24 mouse cellular contexts compared by ENCODE assay signal in genomic region chr13:93153280-93153679, GRCm38 (mm10). TPM values are rescaled to one million over a fixed set of nuclear protein-coding genes. Genes with fewer than 3 reads are reported as not detected.
A peak's percentile ranks its signal among the peaks of the same experiment; 100 is the strongest.
DNase-seq lines count a peak whose midpoint lies in the region; ATAC-seq and TF ChIP-seq lines count a peak whose summit lies in the region.
"Had no signal": no experiment of that assay in that cellular context is flagged by ENCODE, and none has a peak within 500 bp of the region (broad histone marks: within the 10 kb centered on the region; RNA-seq: fewer than 3 reads in every experiment).

No protein-coding gene starts in this region.

- H3K9me3 ChIP-seq in stomach, embryonic 14.5 days (ENCODE audit: control insufficient read depth, low read depth, low read length), result no peaks in the 10 kb centered on the region
- no peaks in the 10 kb centered on the region for H3K9me3 ChIP-seq in stomach, postnatal 0 days (ENCODE audit: control insufficient read depth, low read length)
- H3K9me3 ChIP-seq: embryonic facial prominence, embryonic 12.5 days; forebrain, embryonic 12.5 days; forebrain, embryonic 15.5 days; heart, embryonic 10.5 days; heart, embryonic 13.5 days; hindbrain, embryonic 12.5 days; hindbrain, embryonic 15.5 days; intestine, embryonic 15.5 days had no signal

- H3K4me3 ChIP-seq in stomach, embryonic 14.5 days (ENCODE audit: low read depth, low read length), result no peak overlapping the region
- H3K4me3 ChIP-seq in stomach, postnatal 0 days (ENCODE audit: low read depth, low read length), result no peak overlapping the region
- no peak overlapping the region for H3K4me3 ChIP-seq in left cerebral cortex, adult 2 months
- H3K4me3 ChIP-seq: embryonic facial prominence, embryonic 12.5 days; erythroblast, embryonic 14.5 days; forebrain, embryonic 12.5 days; forebrain, embryonic 15.5 days; heart, embryonic 10.5 days; heart, embryonic 13.5 days; hindbrain, embryonic 12.5 days; hindbrain, embryonic 15.5 days; intestine, embryonic 15.5 days had no signal

- H3K27ac ChIP-seq in stomach, embryonic 14.5 days (ENCODE audit: low read length), result 0 out of 2 replicates have a peak overlapping the region, but pooled peaks have one; percentile 10
- H3K27ac ChIP-seq in stomach, postnatal 0 days (replicated peaks), result no peak overlapping the region
- no peak overlapping the region for H3K27ac ChIP-seq in left cerebral cortex, adult 2 months
- H3K27ac ChIP-seq: embryonic facial prominence, embryonic 12.5 days; forebrain, embryonic 12.5 days; forebrain, embryonic 15.5 days; heart, embryonic 10.5 days; heart, embryonic 13.5 days; hindbrain, embryonic 12.5 days; hindbrain, embryonic 15.5 days; intestine, embryonic 15.5 days had no signal

- WGBS in stomach, embryonic 14.5 days, result 48% methylated on average over 1 of the region's 1 CpGs
- WGBS in stomach, postnatal 0 days, result 44% methylated on average over 1 of the region's 1 CpGs

- no peak for TF ChIP-seq EP300 in stomach, postnatal 0 days (optimal IDR thresholded peaks at IDR 0.05)

- DNase-seq in stomach, postnatal 0 days (ENCODE audit: low spot score), result no peak
- DNase-seq in CD4-positive helper T cell, adult 2 months (ENCODE audit: low read depth, low spot score), result peak; percentile 7
- peak; percentile 22 for DNase-seq in CD4-positive, CD25-positive, alpha-beta regulatory T cell, adult 2 months (ENCODE audit: low read depth, low spot score)
- DNase-seq in left cerebral cortex, adult 2 months (ENCODE audit: extremely low spot score in 1 of 2, low spot score in 2 of 2), result no peak
- no peak for DNase-seq in heart, adult 9 months (ENCODE audit: low spot score in 2 of 2)
- DNase-seq: adrenal gland, adult 8-10 months; adrenal gland, postnatal 25 days; cerebellum, adult 18-20 months; cerebellum, adult 9-10 months; cerebellum, postnatal 14 days; gastrocnemius, postnatal 25 days; heart, adult 18-20 months; heart, postnatal 14 days had no signal

- ATAC-seq in stomach, embryonic 14.5 days (ENCODE audit: insufficient number of reproducible peaks, insufficient read depth, low FRiP score, low read depth), result no peak
- ATAC-seq in stomach, postnatal 0 days (ENCODE audit: low FRiP score, low TSS enrichment), result no peak
- ATAC-seq in inflammation-experienced regulatory T-cells, adult 6 months, result peak; percentile 87
- ATAC-seq: forebrain, embryonic 15.5 days; intestine, embryonic 15.5 days had no signal

- H3K36me3 ChIP-seq in stomach, embryonic 14.5 days (ENCODE audit: control insufficient read depth, insufficient read depth, low read length), result peaks cover 33% of the 10 kb centered on the region
- H3K36me3 ChIP-seq in stomach, postnatal 0 days (ENCODE audit: control insufficient read depth, insufficient read depth, low read length), result 0 out of 2 replicates have a peak, but pooled peaks cover 4% of the 10 kb centered on the region

- H3K4me2 ChIP-seq in stomach, embryonic 14.5 days (replicated peaks; ENCODE audit: low read depth, low read length), result no peak overlapping the region
- no peak overlapping the region for H3K4me2 ChIP-seq in stomach, postnatal 0 days (replicated peaks; ENCODE audit: low read depth)
- H3K4me2 ChIP-seq: embryonic facial prominence, embryonic 12.5 days; forebrain, embryonic 12.5 days; forebrain, embryonic 15.5 days; heart, embryonic 13.5 days; hindbrain, embryonic 12.5 days; hindbrain, embryonic 15.5 days; intestine, embryonic 15.5 days had no signal

- no peaks in the 10 kb centered on the region for H3K27me3 ChIP-seq in stomach, embryonic 14.5 days (ENCODE audit: control insufficient read depth, insufficient read depth, low read length)
- H3K27me3 ChIP-seq in stomach, postnatal 0 days (ENCODE audit: control insufficient read depth, insufficient read depth, low read length), result no peaks in the 10 kb centered on the region
- H3K27me3 ChIP-seq: embryonic facial prominence, embryonic 12.5 days; forebrain, embryonic 12.5 days; forebrain, embryonic 15.5 days; heart, embryonic 13.5 days; hindbrain, embryonic 12.5 days; hindbrain, embryonic 15.5 days; intestine, embryonic 15.5 days had no signal

- H3K9ac ChIP-seq in stomach, embryonic 14.5 days (replicated peaks; ENCODE audit: low read depth, low read length), result no peak overlapping the region
- no peak overlapping the region for H3K9ac ChIP-seq in stomach, postnatal 0 days (ENCODE audit: low read length)
- H3K9ac ChIP-seq: embryonic facial prominence, embryonic 12.5 days; forebrain, embryonic 12.5 days; forebrain, embryonic 15.5 days; heart, embryonic 13.5 days; hindbrain, embryonic 12.5 days; hindbrain, embryonic 15.5 days; intestine, embryonic 15.5 days had no signal

- no peak for TF ChIP-seq CTCF in stomach, postnatal 0 days (IDR thresholded peaks at IDR 0.05; ENCODE audit: low read depth)
- no peak for TF ChIP-seq CTCF in left cerebral cortex, adult 2 months (IDR thresholded peaks at IDR 0.05)

- intact Hi-C loops in left cerebral cortex, adult 2 months (cut with DNase I), result no loop called here

- no peaks in the 10 kb centered on the region for H3K4me1 ChIP-seq in stomach, embryonic 14.5 days (ENCODE audit: control insufficient read depth, insufficient read depth, low read length)
- no peaks in the 10 kb centered on the region for H3K4me1 ChIP-seq in stomach, postnatal 0 days (replicated peaks; ENCODE audit: control insufficient read depth, insufficient read depth)
- H3K4me1 ChIP-seq: embryonic facial prominence, embryonic 12.5 days; forebrain, embryonic 12.5 days; forebrain, embryonic 15.5 days; heart, embryonic 10.5 days; heart, embryonic 13.5 days; hindbrain, embryonic 12.5 days; hindbrain, embryonic 15.5 days; intestine, embryonic 15.5 days had no signal

RNA-seq across cellular contexts. Expression of gene Cmya5, which starts 8.8 kb away (rescaled TPM):
- polyA plus RNA-seq in stomach, embryonic 14.5 days (2014; fragmentation: Nextera tagmentation; extraction: Ambion mirVana), result 0.32 and 0.41 TPM in 2 replicates
- polyA plus RNA-seq in stomach, postnatal 0 days (2015; fragmentation: Nextera tagmentation; extraction: Ambion mirVana), result 0.13 TPM in 2 replicates
- polyA plus RNA-seq in inflammation-experienced regulatory T-cells, adult 6 months (2017; shearing (Covaris generic)), result under 1 TPM; 0.18 to 0.74 (median 0.63) TPM
- 1 to 10 TPM; 5.4 to 6.0 TPM for total RNA-seq in left cerebral cortex, adult 2 months (2021)
- polyA plus RNA-seq: erythroblast, embryonic 14.5 days had no signal

RNA-seq across cellular contexts. Expression of gene Tent2, which starts 38.9 kb away (rescaled TPM):
- polyA plus RNA-seq in stomach, embryonic 14.5 days (2014; fragmentation: Nextera tagmentation; extraction: Ambion mirVana), result 74.4 and 78.4 TPM in 2 replicates
- polyA plus RNA-seq in stomach, postnatal 0 days (2015; fragmentation: Nextera tagmentation; extraction: Ambion mirVana), result 25.4 and 27.7 TPM in 2 replicates
- polyA plus RNA-seq in inflammation-experienced regulatory T-cells, adult 6 months (2017; shearing (Covaris generic)), result 10 to 100 TPM; 17.7 to 19.1 (median 18.4) TPM
- 10 to 100 TPM; 23.9 to 30.1 TPM for total RNA-seq in left cerebral cortex, adult 2 months (2021)

Comparison
In these comparisons a context has a peak if more than half of its experiments do, and no peak if none do; other contexts are left out.
1. DNase-seq: peak in CD4-positive helper T cell, adult 2 months (single experiment) and CD4-positive, CD25-positive, alpha-beta regulatory T cell, adult 2 months (single experiment); none in stomach, postnatal 0 days (single experiment), left cerebral cortex, adult 2 months (0 of 2) and heart, adult 9 months (0 of 2).